Mouse (Mus musculus) megakaryocyte, embryonic 14.5 days (primary cell): ENCODE results near the gene Ccdc122.

ENCODE experiments used
- FLI1 ChIP-seq: IDR thresholded peaks from 2 replicates; pipeline ENCODE4 v1.6.1; 2012; ENCODE audit warnings: low read length, inconsistent platforms, mixed read lengths
- GATA1 ChIP-seq: IDR thresholded peaks from 3 replicates; pipeline ENCODE4 v1.6.1; 2012; ENCODE audit warnings: mixed read lengths, low read length, inconsistent platforms, borderline replicate concordance

- TF ChIP-seq GATA1 (no peak), FLI1 (no peak)
These were observed at the start of gene Ccdc122, which contains the start of gene Lacc1 for GRCm38 (mm10) chr14:77036226-77037046.
